Mouse (Mus musculus) stomach, postnatal 0 days (tissue): ENCODE measurements around the gene Ywhaq.

Experiments used
- CTCF ChIP-seq: IDR thresholded peaks from 2 replicates; pipeline ENCODE4 v1.5.1; 2016; ENCODE audit warnings: antibody characterized with exemption, low read depth, mild to moderate bottlenecking, moderate library complexity
- EP300 ChIP-seq: optimal IDR thresholded peaks from 2 replicates; pipeline ENCODE3; 2016; ENCODE audit warnings: antibody characterized with exemption

GRCm38 (mm10) chr12:21386201-21386600 lies 31.2 kb downstream of the Ywhaq start:
- TF ChIP-seq CTCF (no peak), EP300 (no peak)
